Mouse (Mus musculus): ENCODE results near the gene Fezf1.

The Fezf1 gene

DNA sequence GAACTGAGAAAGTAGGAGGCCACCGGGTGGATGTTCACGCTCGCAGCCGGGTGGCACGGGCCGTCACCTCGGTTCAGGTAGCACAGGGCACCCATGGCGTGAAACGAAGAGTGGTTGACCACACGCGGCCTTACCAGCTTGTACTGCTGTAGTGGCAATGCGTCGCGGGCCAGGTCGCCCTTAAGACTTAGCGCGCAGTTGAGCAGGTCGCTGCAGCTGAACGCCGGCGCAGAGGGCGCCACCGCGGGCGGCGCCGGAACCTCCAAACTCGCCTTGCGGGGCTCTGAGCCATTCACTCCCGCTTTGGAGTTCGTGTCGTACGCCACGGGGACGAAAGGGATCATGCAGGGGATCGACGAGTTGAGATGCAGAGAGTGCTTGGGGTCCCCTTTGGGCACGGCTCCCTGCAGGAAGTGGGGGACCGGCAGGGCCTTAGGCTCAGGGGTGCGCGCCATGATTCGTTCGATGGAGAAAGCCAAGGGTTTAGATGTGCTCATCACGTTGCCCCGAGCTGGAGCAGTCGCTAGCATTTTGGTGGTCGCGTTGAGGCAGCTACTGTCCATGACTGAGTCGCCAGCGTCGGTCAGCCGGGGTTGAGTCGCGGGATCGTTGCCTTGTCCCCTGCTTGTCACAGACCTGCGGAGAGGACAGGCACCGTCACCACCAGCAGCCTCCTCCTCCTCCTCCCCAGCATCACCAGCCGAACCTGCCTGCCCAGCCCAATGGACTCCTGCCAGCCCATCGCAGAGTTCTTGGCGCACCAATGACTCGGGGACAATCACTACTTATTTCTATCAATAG is 450 bp downstream of the Fezf1 start:
- DNase-seq (ENCODE audit: low spot score): no peak

DNA sequence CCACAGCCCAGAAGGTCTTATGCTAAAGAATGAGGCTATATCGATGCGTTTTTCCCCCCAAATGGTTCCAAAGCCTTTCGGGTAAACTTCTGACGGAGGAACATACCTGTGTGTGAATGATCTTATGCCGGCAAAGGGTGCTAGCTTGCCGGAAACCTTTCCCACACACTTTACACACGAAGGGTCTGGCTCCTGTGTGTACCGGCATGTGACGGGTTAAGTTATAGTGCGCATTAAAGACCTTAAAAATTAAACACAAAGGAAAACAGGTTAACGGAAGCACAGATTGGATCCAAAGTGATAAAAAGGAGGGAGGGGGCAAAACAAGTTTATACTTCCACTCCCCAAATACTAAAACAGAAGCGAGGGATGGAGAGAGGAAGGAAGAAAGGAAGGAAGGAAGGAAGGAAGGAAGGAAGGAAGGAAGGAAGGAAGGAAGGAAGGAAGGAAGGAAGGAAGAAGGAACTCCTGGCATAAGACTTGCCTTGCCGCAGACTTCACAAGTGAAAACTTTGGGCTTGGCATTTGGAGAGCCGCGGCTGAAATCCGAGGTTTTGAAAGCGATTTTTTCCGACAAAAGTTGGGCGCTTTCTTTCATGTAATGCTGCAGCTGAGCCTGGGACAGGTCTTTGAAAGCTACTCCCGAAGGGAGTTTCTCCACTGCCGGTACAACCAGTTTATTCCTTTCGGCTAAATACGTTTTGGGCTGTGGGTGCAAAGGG is 1.2 kb downstream of the Fezf1 start:
- DNase-seq (ENCODE audit: low spot score): no peak

DNA sequence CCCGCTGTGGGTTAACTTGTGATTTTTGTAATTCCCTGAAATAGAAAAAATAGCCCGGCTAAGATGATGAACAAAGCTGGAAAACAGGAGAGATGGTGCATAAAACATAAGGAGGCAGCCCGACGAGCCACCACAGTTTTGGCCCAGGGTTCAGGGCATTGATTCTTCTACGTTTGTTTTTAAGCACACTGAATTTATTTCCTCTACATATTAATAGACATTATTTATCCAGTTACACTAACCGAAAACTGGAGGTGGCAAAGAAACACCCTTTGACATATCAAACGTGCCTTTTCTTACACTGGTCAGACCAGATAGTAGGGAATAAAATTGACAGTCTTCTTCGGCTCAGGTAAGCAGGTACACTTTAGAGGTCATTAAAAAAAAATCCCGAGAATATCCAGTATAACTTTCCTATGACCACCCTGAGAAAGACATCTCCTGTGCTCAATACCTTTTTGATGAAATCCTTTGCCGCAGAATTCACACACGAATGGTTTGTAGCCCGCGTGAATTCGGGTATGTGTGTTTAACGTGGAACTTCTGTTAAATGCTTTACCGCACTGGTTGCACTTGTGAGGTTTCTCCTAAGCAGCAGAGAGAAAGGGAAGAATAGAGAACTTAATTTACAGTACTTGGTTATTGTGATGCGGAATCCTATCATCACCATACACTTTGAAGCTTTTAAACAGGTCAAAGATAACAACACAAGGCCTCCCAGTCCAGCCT is 1.9 kb downstream of the Fezf1 start:
- DNase-seq (ENCODE audit: low spot score): no peak

DNA sequence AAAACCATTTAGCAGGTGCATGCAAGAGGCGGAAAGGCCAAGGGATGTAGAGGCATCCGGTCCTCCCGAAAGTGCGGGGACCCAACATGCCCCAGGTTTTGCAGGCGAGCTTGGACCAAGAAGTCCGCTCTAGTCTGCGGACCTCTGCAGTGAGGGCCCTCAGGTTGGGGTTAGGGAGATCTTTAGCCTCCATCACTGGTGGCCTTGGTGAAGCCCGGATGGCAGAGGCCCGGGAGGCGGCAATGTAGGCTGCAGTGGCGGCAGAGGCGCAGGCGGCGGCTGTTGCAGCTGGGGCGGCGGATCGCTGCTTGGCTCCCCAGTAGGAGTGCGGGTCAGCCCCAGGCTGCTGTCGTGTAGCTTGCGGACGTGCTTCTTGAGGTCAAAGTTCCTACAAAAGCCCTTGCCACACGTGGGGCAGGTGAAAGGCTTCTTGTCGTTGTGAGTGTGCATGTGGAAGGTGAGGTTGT is 2.6 kb downstream of the Fezf1 start:
- no peak for DNase-seq (ENCODE audit: low spot score)

DNA sequence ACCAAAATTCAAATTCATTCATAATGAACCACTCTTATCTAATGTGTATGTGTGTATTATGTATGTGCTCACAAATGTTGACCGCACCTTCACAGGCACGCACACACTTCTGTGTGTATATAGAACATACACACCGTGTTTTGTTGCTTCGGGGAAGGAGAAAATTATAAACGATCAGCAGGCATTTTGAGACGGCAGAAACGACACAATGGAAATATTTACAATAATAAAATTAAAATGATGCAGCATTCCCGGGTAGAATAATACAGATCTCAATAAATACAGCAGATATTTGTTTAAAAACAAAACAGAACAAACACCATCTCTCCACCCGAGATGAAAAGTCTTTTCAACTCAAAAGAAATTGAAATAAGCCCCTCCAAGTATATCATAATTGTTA is 3.0 kb downstream of the Fezf1 start:
- no peak for DNase-seq (ENCODE audit: low spot score)

DNA sequence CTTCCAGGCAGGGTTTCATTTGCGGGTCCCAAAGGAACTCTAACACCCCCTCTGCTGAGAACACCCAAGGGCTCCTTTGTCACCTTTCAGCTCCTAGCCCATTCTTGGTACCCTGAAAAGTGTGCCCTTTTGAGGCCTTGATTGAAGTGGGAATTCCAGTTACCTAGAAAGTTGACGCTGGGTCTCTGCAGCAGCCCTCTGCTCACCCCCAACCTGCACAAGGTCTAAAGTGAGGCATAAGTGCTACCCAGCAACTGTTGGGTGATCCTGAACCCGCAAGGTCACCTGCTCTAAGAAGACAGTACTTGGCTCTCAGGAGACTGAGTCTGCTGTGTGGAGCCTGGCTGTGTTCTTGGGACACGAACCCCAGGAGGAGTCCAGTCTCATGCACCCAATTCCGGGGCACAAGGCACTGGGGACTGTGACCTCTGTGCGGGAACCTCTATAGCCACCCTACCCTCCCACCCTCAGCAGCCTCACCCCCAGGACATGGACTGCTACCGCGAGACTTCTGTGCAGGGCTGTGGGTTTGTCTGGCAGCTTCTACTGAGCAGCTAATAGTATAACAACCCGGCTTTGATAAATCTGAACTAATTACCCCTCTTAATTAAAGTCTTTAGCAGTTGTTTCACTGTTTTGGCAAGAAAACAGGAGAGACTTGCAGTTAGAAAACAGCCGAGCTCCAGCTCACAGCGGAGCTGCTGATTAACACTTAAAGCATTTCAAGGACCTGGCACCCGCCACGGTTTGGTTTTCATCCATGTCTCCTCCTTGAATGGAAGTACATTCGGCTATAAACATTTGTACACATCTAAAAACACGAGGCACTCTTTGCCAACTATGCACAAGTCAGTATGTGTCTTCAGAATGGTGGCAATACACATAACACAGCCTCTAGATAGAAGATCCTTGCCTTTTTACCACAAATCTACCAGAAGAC is 4.1 kb downstream of the Fezf1 start:
- no peak for DNase-seq (ENCODE audit: low spot score)

DNA sequence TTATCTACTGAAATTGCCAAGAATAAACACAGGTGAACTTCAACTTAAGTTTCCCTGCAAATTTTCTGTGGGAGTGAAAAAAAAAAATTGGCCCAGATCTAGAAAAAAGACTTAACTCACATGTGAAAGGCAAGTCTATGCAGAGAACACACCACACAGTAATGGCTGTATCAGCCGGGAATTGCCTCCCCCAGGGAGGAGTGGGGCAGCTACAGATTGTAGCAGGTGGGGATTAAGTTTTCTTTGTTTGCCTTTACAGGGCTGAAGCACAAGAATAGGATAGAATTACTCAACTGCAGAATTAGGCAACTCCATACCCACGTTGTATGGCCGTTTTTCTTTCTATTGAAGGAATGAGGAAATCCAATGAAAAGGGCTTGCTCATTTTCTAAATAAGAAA is 36.7 kb downstream of the Fezf1 start:
- DNase-seq (ENCODE audit: low spot score): no peak

DNA sequence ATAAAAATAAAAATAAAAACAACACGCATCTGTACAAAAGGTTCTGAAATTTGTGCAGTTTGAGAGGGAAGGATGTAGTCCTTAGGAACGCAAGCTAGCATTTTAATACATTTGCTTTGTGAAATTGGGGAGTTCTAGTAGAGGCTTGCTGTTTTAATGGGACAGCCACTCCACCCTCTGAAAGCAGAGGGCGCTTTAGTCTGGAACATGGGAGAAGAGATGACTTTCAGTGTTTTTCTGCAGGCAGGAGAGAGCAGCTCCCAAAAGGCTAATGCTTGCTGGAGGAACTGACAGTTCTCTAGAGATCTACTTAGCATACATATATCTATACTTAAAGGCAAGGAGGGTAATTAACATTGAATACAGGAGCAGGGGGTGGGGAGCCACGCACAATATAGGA is 40.4 kb downstream of the Fezf1 start:
- DNase-seq (ENCODE audit: low spot score): no peak

DNA sequence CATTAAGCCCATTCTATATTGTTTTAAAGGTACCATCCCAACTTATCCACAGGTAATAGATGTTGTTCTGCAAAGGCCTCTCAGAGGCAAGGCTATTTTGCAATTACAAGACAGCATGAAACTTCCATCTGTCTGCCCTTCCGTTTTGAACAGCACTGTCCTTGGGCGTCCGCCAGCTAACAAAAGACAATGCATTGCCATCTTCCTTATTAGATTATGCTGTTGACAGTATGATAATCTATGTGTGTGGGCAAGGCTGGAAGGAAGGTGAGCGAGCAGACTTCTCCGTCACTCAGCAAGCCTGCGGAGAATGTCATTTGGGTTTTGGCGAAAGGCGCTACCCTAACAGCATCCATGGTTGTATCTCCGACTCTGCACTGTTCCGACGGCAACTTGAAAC is 45.5 kb downstream of the Fezf1 start:
- DNase-seq (ENCODE audit: low spot score): no peak
